Mouse (Mus musculus): ENCODE data around the gene Phlda1. TPM values are rescaled to one million over a fixed set of nuclear protein-coding genes. Genes with fewer than 3 reads are reported as not detected.
"Not testable (repeated sequence)": the region's sequence is repeated elsewhere in the genome, so short reads cannot be mapped to it uniquely, and the experiment has no call there.

Gene Phlda1
- polyA plus RNA-seq, 1 experiment from 2014 or later, result 23.9 TPM

- H3K4me3 ChIP-seq, result no peak overlapping the region
Observed at GRCm38 (mm10) chr10:111476301-111476700, 29.8 kb upstream of the Phlda1 start.

GRCm38 (mm10) chr10:111476989-111477510 lies 29.0 kb upstream of the Phlda1 start:
- Histone ChIP-seq H3K36me3 (peaks cover 24% of the 10 kb centered on the region), H3K9ac (no peak overlapping the region), H3K4me2 (0 out of 2 replicates have a peak overlapping the region, but pooled peaks have one; percentile 14), H3K4me1 (peaks cover 43% of the 10 kb centered on the region), H3K4me3 (no peak overlapping the region), H3K27me3 (replicated peaks) (no peaks in the 10 kb centered on the region), H3K27ac (replicated peaks) (no peak overlapping the region), H3K9me3 (no peaks in the 10 kb centered on the region)
- no peak for ATAC-seq (ENCODE audit: extremely low read depth, insufficient number of reproducible peaks, low FRiP score, low TSS enrichment)
- WGBS, result 78% methylated on average over 6 of the region's 6 CpGs

More at GRCm38 (mm10) chr10:111476301-111476700, 29.8 kb upstream of the Phlda1 start:
- no peaks in the 10 kb centered on the region for H3K27me3 ChIP-seq (replicated peaks)
- 54% methylated on average over 4 of the region's 4 CpGs for WGBS
- ATAC-seq (ENCODE audit: extremely low read depth, insufficient number of reproducible peaks, low FRiP score, low TSS enrichment), result no peak
- H3K9ac ChIP-seq, result no peak overlapping the region
- no peaks in the 10 kb centered on the region for H3K9me3 ChIP-seq
- peaks cover 43% of the 10 kb centered on the region for H3K4me1 ChIP-seq
- H3K36me3 ChIP-seq, result peaks cover 16% of the 10 kb centered on the region
- H3K4me2 ChIP-seq, result 0 out of 2 replicates have a peak overlapping the region, but pooled peaks have one; percentile 14
- no peak overlapping the region for H3K27ac ChIP-seq (replicated peaks)

DNA sequence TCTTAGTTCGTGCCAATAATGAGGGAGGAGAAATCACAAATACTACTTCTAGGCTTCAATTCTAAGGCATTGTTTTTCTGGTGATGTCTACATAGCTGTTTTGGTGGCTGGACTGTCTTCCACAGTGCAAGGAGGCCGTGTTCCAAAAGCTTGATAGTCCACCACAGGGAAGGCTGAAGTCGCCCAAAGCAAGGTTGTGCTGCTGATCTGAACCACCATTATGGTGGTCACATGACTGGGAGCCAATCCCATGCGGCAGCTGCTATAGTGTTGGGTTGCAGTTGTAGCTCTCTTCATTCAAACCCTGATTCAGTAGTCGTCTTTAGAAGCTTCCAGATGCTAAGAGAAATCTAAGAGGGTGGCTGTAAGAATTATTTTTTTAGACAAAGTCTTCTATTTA lies 26.5 kb upstream of the Phlda1 start:
- H3K4me1 ChIP-seq, result peaks cover 45% of the 10 kb centered on the region
- peaks cover 47% of the 10 kb centered on the region for H3K36me3 ChIP-seq
- no peaks in the 10 kb centered on the region for H3K27me3 ChIP-seq (replicated peaks)
- no peak overlapping the region for H3K4me2 ChIP-seq
- 83% methylated on average over 5 of the region's 5 CpGs for WGBS
- no peak overlapping the region for H3K4me3 ChIP-seq
- ATAC-seq (ENCODE audit: extremely low read depth, insufficient number of reproducible peaks, low FRiP score, low TSS enrichment), result no peak
- H3K27ac ChIP-seq (replicated peaks), result no peak overlapping the region
- H3K9me3 ChIP-seq, result no peaks in the 10 kb centered on the region
- H3K9ac ChIP-seq, result no peak overlapping the region

- Histone ChIP-seq H3K9me3 (no peaks in the 10 kb centered on the region), H3K27me3 (replicated peaks) (no peaks in the 10 kb centered on the region), H3K36me3 (peaks cover 68% of the 10 kb centered on the region), H3K4me2 (no peak overlapping the region), H3K4me3 (no peak overlapping the region), H3K27ac (replicated peaks) (no peak overlapping the region), H3K4me1 (peaks cover 20% of the 10 kb centered on the region), H3K9ac (no peak overlapping the region)
- 83% methylated on average over 2 of the region's 2 CpGs for WGBS
- no peak for ATAC-seq (ENCODE audit: extremely low read depth, insufficient number of reproducible peaks, low FRiP score, low TSS enrichment)
Observed at GRCm38 (mm10) chr10:111482654-111483053, 23.4 kb upstream of the Phlda1 start.

GRCm38 (mm10) chr10:111484079-111484478 lies 22.0 kb upstream of the Phlda1 start:
- Histone ChIP-seq H3K4me3 (no peak overlapping the region), H3K36me3 (peaks cover 79% of the 10 kb centered on the region), H3K27ac (replicated peaks) (no peak overlapping the region), H3K4me2 (no peak overlapping the region), H3K27me3 (replicated peaks) (no peaks in the 10 kb centered on the region), H3K4me1 (peaks cover 20% of the 10 kb centered on the region), H3K9ac (no peak overlapping the region), H3K9me3 (no peaks in the 10 kb centered on the region)
- 69% methylated on average over 5 of the region's 5 CpGs for WGBS
- ATAC-seq (ENCODE audit: extremely low read depth, insufficient number of reproducible peaks, low FRiP score, low TSS enrichment), result no peak

DNA sequence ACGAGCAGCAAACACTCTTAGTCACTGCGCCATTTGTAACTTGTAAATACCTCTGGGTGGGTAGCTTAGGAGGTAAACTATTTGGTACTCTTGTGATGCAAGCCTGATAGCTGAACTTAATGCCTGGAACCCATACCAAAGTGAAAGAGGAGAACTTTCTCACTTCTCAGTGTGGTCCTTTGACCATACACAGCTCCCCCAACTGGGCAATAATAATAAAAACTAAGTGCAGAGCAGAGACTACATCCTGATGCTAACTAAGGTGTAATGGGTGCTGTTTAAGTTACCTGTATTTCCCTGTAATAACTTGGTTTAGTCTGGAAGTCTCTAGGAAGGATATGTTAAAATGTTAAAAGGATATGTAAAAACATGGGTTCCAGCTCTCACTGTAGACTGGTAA lies 17.3 kb upstream of the Phlda1 start:
- no peak for ATAC-seq (ENCODE audit: extremely low read depth, insufficient number of reproducible peaks, low FRiP score, low TSS enrichment)
- H3K9ac ChIP-seq, result no peak overlapping the region
- H3K4me3 ChIP-seq, result no peak overlapping the region
- H3K4me2 ChIP-seq, result no peak overlapping the region
- peaks cover 89% of the 10 kb centered on the region for H3K36me3 ChIP-seq
- 77% methylated on average over 2 of the region's 2 CpGs for WGBS
- no peak overlapping the region for H3K27ac ChIP-seq (replicated peaks)
- no peaks in the 10 kb centered on the region for H3K27me3 ChIP-seq (replicated peaks)
- H3K9me3 ChIP-seq, result no peaks in the 10 kb centered on the region
- H3K4me1 ChIP-seq, result peaks cover 12% of the 10 kb centered on the region

DNA sequence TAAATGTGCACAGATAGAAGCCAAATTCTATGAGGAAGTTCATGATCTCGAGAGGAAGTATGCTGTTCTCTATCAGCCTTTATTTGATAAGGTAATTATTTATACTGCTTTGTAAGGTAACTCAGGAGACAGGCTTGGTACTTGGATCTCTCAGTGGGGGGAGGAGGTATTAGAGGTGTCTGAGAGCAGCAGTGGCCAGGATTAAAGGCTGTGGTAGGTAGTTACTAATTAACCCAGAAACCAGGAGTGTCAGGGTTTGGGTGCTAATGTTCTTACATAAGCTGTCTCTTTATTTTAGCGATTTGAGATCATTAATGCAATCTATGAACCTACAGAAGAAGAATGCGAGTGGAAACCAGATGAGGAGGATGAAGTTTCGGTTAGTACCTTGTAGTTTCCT lies 16.0 kb upstream of the Phlda1 start:
- not testable (repeated sequence) for ATAC-seq (ENCODE audit: extremely low read depth, insufficient number of reproducible peaks, low FRiP score, low TSS enrichment); H3K9ac ChIP-seq; H3K9me3 ChIP-seq; H3K27me3 ChIP-seq (replicated peaks); H3K27ac ChIP-seq (replicated peaks); H3K4me2 ChIP-seq; H3K4me1 ChIP-seq; H3K4me3 ChIP-seq
- H3K36me3 ChIP-seq, result peaks cover 89% of the 10 kb centered on the region
- 83% methylated on average over 4 of the region's 4 CpGs for WGBS

DNA sequence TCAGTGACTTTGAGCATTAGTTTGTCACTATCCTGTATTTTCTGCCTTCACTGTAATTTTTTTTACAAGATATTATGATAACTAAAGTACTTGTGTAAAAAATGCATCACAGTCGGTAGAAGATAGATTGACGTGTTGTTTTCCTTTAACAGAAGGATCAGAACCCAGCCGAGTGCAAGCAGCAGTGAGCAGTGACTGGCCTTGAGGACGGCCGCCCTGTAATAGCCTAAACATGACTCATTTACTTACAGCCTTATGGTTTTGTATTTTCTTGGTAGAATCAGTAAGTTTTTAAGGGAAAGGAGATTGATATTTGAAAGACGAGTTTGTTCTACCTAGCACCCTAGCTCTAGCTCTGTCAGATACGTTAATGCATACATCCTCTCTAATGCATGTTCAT lies 10.2 kb upstream of the Phlda1 start:
- peaks cover 72% of the 10 kb centered on the region for H3K36me3 ChIP-seq
- H3K9ac ChIP-seq, result no peak overlapping the region
- no peak overlapping the region for H3K4me3 ChIP-seq
- no peaks in the 10 kb centered on the region for H3K27me3 ChIP-seq (replicated peaks)
- H3K4me1 ChIP-seq, result no peaks in the 10 kb centered on the region
- no peak overlapping the region for H3K27ac ChIP-seq (replicated peaks)
- no peak overlapping the region for H3K4me2 ChIP-seq
- ATAC-seq (ENCODE audit: extremely low read depth, insufficient number of reproducible peaks, low FRiP score, low TSS enrichment), result no peak
- 87% methylated on average over 7 of the region's 7 CpGs for WGBS
- no peaks in the 10 kb centered on the region for H3K9me3 ChIP-seq

GRCm38 (mm10) chr10:111499892-111500291 lies 6.2 kb upstream of the Phlda1 start:
- no peak for ATAC-seq (ENCODE audit: extremely low read depth, insufficient number of reproducible peaks, low FRiP score, low TSS enrichment)
- 66% methylated on average over 6 of the region's 6 CpGs for WGBS

GRCm38 (mm10) chr10:111503071-111503470 lies 3.0 kb upstream of the Phlda1 start:
- no peak for ATAC-seq (ENCODE audit: extremely low read depth, insufficient number of reproducible peaks, low FRiP score, low TSS enrichment)
- WGBS, result 0% methylated on average over 3 of the region's 3 CpGs

More at GRCm38 (mm10) chr10:111499892-111500291, 6.2 kb upstream of the Phlda1 start:
- no peak overlapping the region for H3K9ac ChIP-seq
- no peaks in the 10 kb centered on the region for H3K27me3 ChIP-seq (replicated peaks)
- no peaks in the 10 kb centered on the region for H3K9me3 ChIP-seq
- no peak overlapping the region for H3K4me3 ChIP-seq
- peaks cover 20% of the 10 kb centered on the region for H3K4me1 ChIP-seq
- peaks cover 36% of the 10 kb centered on the region for H3K36me3 ChIP-seq
- no peak overlapping the region for H3K4me2 ChIP-seq
- H3K27ac ChIP-seq (replicated peaks), result no peak overlapping the region

DNA sequence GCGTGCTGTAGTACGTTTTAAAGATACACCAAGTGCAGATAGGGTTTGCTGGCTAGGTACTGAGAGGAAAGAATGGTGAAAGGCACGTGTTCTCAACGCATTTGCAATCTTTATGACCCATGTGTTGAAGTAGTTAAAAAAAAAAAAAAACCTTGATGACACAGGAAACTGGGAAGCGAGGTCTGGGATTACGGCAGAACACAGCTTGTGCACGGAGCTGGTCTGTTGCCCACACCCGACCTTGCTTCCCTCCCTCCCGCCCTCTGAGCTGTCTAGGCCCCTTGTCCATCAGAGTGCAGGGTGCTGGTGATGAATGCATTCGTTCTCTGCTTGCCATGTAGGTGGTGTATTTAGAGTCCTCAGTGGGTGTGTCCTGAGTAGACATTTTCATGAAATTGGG lies 2.4 kb upstream of the Phlda1 start:
- peaks cover 36% of the 10 kb centered on the region for H3K4me1 ChIP-seq
- ATAC-seq (ENCODE audit: extremely low read depth, insufficient number of reproducible peaks, low FRiP score, low TSS enrichment), result no peak
- H3K27me3 ChIP-seq (replicated peaks), result no peaks in the 10 kb centered on the region
- peak overlapping the region; percentile 28 for H3K4me2 ChIP-seq
- no peak overlapping the region for H3K4me3 ChIP-seq
- 0 out of 2 replicates have a peak overlapping the region, but pooled peaks have one; percentile 20 for H3K9ac ChIP-seq
- H3K9me3 ChIP-seq, result no peaks in the 10 kb centered on the region
- H3K27ac ChIP-seq (replicated peaks), result 0 out of 2 replicates have a peak overlapping the region, but pooled peaks have one; percentile 43
- WGBS, result 18% methylated on average over 10 of the region's 10 CpGs
- H3K36me3 ChIP-seq, result 0 out of 2 replicates have a peak, but pooled peaks cover 4% of the 10 kb centered on the region

More at GRCm38 (mm10) chr10:111503071-111503470, 3.0 kb upstream of the Phlda1 start:
- Histone ChIP-seq H3K4me2 (no peak overlapping the region), H3K9ac (no peak overlapping the region), H3K36me3 (peaks cover 9% of the 10 kb centered on the region), H3K27me3 (replicated peaks) (no peaks in the 10 kb centered on the region), H3K27ac (replicated peaks) (no peak overlapping the region), H3K9me3 (no peaks in the 10 kb centered on the region), H3K4me1 (peaks cover 32% of the 10 kb centered on the region), H3K4me3 (no peak overlapping the region)

- WGBS, result 47% methylated on average over 1 of the region's 1 CpGs
Observed at GRCm38 (mm10) chr10:111504606-111505005, 1.5 kb upstream of the Phlda1 start.

More at GRCm38 (mm10) chr10:111504606-111505005, 1.5 kb upstream of the Phlda1 start:
- H3K4me1 ChIP-seq, result peaks cover 45% of the 10 kb centered on the region
- H3K4me2 ChIP-seq, result peak overlapping the region; percentile 86; the same call in 1 of the 2 replicates
- no peak overlapping the region for H3K9ac ChIP-seq
- no peak overlapping the region for H3K4me3 ChIP-seq
- no peak for ATAC-seq (ENCODE audit: extremely low read depth, insufficient number of reproducible peaks, low FRiP score, low TSS enrichment)
- H3K36me3 ChIP-seq, result 0 out of 2 replicates have a peak, but pooled peaks cover 4% of the 10 kb centered on the region
- no peak overlapping the region for H3K27ac ChIP-seq (replicated peaks)
- H3K27me3 ChIP-seq (replicated peaks), result no peaks in the 10 kb centered on the region
- H3K9me3 ChIP-seq, result no peaks in the 10 kb centered on the region

Measured in heart, embryonic 13.5 days (tissue).